Mouse (Mus musculus) cortical plate, adult 2 months (tissue): ENCODE measurements around the gene Katnb1.

Experiments
- CTCF ChIP-seq: fragments of 200-500 bp; IDR thresholded peaks from 2 replicates; pipeline ENCODE4 v1.5.1; 2011; ENCODE audit warnings: mild to moderate bottlenecking, control low read depth, low read length; ENCODE audit not compliant: insufficient read depth; ENCODE audit errors: extremely low read depth
- POLR2A ChIP-seq: fragments of 200-500 bp; IDR thresholded peaks from 2 replicates; pipeline ENCODE4 v1.6.1; 2011; ENCODE audit warnings: mild to moderate bottlenecking, low read length, control low read depth; ENCODE audit not compliant: insufficient read depth; ENCODE audit errors: extremely low read depth

DNA sequence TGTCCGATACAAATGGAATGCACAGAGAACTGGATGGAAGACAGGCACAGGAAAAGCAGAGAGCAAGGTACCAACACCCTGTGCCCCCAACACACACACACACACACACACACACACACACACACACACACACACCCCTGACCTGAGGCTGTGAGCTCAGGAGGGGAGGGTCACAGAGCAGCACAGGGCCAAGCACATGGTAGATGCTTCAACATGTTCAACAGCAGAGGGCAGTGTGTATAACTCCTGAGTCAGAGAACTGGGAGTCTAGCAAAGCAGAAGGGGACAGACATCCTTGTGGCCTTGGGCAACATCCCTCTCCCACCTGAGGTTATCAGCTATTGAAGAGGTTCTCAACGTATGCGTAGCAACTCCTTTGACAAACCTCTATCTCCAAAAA is 32.8 kb downstream of the Katnb1 start:
- TF ChIP-seq CTCF, result peak; percentile 70
- no peak for TF ChIP-seq POLR2A
